ENCODE assay signal across 32 mouse cellular contexts in the genomic region with DNA sequence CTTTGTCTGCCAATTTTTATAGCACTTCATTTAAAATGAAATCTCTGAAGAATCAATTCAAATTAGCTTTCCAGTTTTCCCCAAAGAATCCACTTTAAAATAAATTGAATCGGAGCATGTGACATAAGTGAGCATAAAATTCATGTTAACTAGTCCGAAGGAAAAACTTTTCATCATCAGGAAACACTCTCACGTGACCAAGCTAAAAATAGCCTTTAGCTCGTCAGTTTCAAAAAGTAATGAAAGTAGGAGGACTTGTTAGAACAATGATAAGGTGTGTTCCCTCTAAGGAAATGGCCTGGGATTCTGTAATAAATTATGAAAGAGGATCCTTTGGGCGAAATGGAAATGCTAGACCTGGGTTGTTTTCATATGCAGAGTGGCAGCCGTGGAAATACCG.
DNase-seq lines count a peak whose midpoint lies in the region; ATAC-seq and TF ChIP-seq lines count a peak whose summit lies in the region.
"Had no signal": no experiment of that assay in that cellular context is flagged by ENCODE, and none has a peak within 500 bp of the region (broad histone marks: within the 10 kb centered on the region; RNA-seq: fewer than 3 reads in every experiment).

No protein-coding gene starts in this region.

- WGBS in hindbrain, postnatal 0 days = 68% methylated on average over 7 of the region's 7 CpGs
- 73% methylated on average over 7 of the region's 7 CpGs for WGBS in hindbrain, embryonic 14.5 days

- ATAC-seq in hindbrain, postnatal 0 days = no peak
- ATAC-seq in hindbrain, embryonic 14.5 days (ENCODE audit: low FRiP score) = no peak
- peak; percentile 43 for ATAC-seq in CD4-positive, CD25-positive, alpha-beta regulatory T cell, adult 4 months
- ATAC-seq in common myeloid progenitor, adult 5-6 weeks (replicated peaks; ENCODE audit: low read depth, poor library complexity, severe bottlenecking) = 0 out of 2 replicates have a peak, but pooled peaks have one; percentile 36
- ATAC-seq: forebrain, postnatal 0 days; hindbrain, embryonic 16.5 days; intestine, embryonic 16.5 days; liver, embryonic 12.5 days; liver, postnatal 0 days had no signal

- TF ChIP-seq POLR2A in myocyte (IDR thresholded peaks at IDR 0.05; ENCODE audit: insufficient read length, low read depth) = no peak

- H3K4me1 ChIP-seq in hindbrain, postnatal 0 days (ENCODE audit: insufficient read depth, low read length) = no peaks in the 10 kb centered on the region
- H3K4me1 ChIP-seq in hindbrain, embryonic 14.5 days (replicated peaks; ENCODE audit: control insufficient read depth, insufficient read depth, low read length) = no peaks in the 10 kb centered on the region
- H3K4me1 ChIP-seq: forebrain, embryonic 12.5 days; hindbrain, embryonic 10.5 days; liver, embryonic 12.5 days; midbrain, embryonic 12.5 days; neural tube, embryonic 15.5 days had no signal

- H3K9ac ChIP-seq in hindbrain, postnatal 0 days (replicated peaks; ENCODE audit: low read length) = no peak overlapping the region
- no peak overlapping the region for H3K9ac ChIP-seq in hindbrain, embryonic 14.5 days
- H3K9ac ChIP-seq: embryonic facial prominence, embryonic 15.5 days; forebrain, embryonic 12.5 days; forebrain, postnatal 0 days; heart, embryonic 12.5 days; limb, embryonic 13.5 days; liver, embryonic 12.5 days; liver, postnatal 0 days; midbrain, embryonic 12.5 days; neural tube, embryonic 15.5 days had no signal

- H3ac ChIP-seq in myocyte (ENCODE audit: control insufficient read depth, insufficient read length) = no peak overlapping the region

- TF ChIP-seq CTCF in hindbrain, postnatal 0 days (IDR thresholded peaks at IDR 0.05; ENCODE audit: low read depth) = no peak

- no peak overlapping the region for H3K27ac ChIP-seq in hindbrain, postnatal 0 days
- no peak overlapping the region for H3K27ac ChIP-seq in hindbrain, embryonic 14.5 days
- H3K27ac ChIP-seq: embryonic facial prominence, embryonic 15.5 days; forebrain, embryonic 12.5 days; hindbrain, embryonic 10.5 days; left cerebral cortex, adult 2 months; liver, embryonic 12.5 days; midbrain, embryonic 12.5 days; neural tube, embryonic 15.5 days had no signal

- H3K4me3 ChIP-seq in hindbrain, postnatal 0 days (ENCODE audit: low read length) = no peak overlapping the region
- H3K4me3 ChIP-seq in hindbrain, embryonic 14.5 days (replicated peaks; ENCODE audit: low read length) = no peak overlapping the region
- H3K4me3 ChIP-seq in myocyte = no peak overlapping the region
- H3K4me3 ChIP-seq: embryonic facial prominence, embryonic 15.5 days; forebrain, embryonic 12.5 days; heart, embryonic 12.5 days; hindbrain, embryonic 10.5 days; left cerebral cortex, adult 2 months; limb, embryonic 13.5 days; liver, embryonic 12.5 days; midbrain, embryonic 12.5 days; neural tube, embryonic 15.5 days had no signal

- no peak overlapping the region for H3K4me2 ChIP-seq in hindbrain, postnatal 0 days (ENCODE audit: low read depth, low read length)
- H3K4me2 ChIP-seq in hindbrain, embryonic 14.5 days (replicated peaks) = no peak overlapping the region
- no peak overlapping the region for H3K4me2 ChIP-seq in myocyte (ENCODE audit: low read depth)
- H3K4me2 ChIP-seq: embryonic facial prominence, embryonic 15.5 days; forebrain, embryonic 12.5 days; heart, embryonic 12.5 days; limb, embryonic 13.5 days; liver, embryonic 12.5 days; midbrain, embryonic 12.5 days; neural tube, embryonic 15.5 days had no signal

- no peaks in the 10 kb centered on the region for H3K27me3 ChIP-seq in hindbrain, postnatal 0 days (ENCODE audit: insufficient read depth, low read length)
- H3K27me3 ChIP-seq in hindbrain, embryonic 14.5 days (ENCODE audit: control insufficient read depth, insufficient read depth, low read length) = no peaks in the 10 kb centered on the region
- no peaks in the 10 kb centered on the region for H3K27me3 ChIP-seq in myocyte (ENCODE audit: control insufficient read depth, insufficient read depth, insufficient read length)
- H3K27me3 ChIP-seq: embryonic facial prominence, embryonic 15.5 days; forebrain, embryonic 12.5 days; heart, embryonic 12.5 days; limb, embryonic 13.5 days; liver, embryonic 12.5 days; midbrain, embryonic 12.5 days; neural tube, embryonic 15.5 days had no signal

- DNase-seq in hindbrain, postnatal 0 days (ENCODE audit: low spot score) = peak; percentile 18
- no peak for DNase-seq in hindbrain, embryonic 14.5 days (ENCODE audit: low spot score)
- DNase-seq in frontal cortex, postnatal 25 days (ENCODE audit: low spot score in 2 of 2) = no peak
- no peak for DNase-seq in MN1 (ENCODE audit: low spot score)
- DNase-seq: adrenal gland, postnatal 14 days; B cell, adult 2 months; cerebellum, adult 11 months; cerebellum, adult 9-10 months; forebrain, postnatal 0 days; gastrocnemius, postnatal 25 days; heart, postnatal 14 days; kidney, adult 9 months; kidney, postnatal 25 days; liver, postnatal 0 days; lung, postnatal 36 days; spleen, adult 18-20 months; thymus, adult 2 months; thymus, postnatal 36 days had no signal

- no peaks in the 10 kb centered on the region for H3K9me3 ChIP-seq in hindbrain, postnatal 0 days (ENCODE audit: low read length)
- H3K9me3 ChIP-seq in hindbrain, embryonic 14.5 days (ENCODE audit: control insufficient read depth, low read length) = no peaks in the 10 kb centered on the region
- H3K9me3 ChIP-seq: embryonic facial prominence, embryonic 15.5 days; forebrain, embryonic 12.5 days; hindbrain, embryonic 10.5 days; limb, embryonic 13.5 days; liver, embryonic 12.5 days; midbrain, embryonic 12.5 days; neural tube, embryonic 15.5 days had no signal

- H3K79me2 ChIP-seq in myocyte (ENCODE audit: control insufficient read depth, insufficient read depth) = no peaks in the 10 kb centered on the region

- H3K36me3 ChIP-seq in hindbrain, postnatal 0 days (ENCODE audit: insufficient read depth, low read length) = no peaks in the 10 kb centered on the region
- no peaks in the 10 kb centered on the region for H3K36me3 ChIP-seq in hindbrain, embryonic 14.5 days (replicated peaks; ENCODE audit: control insufficient read depth, insufficient read depth)
- no peaks in the 10 kb centered on the region for H3K36me3 ChIP-seq in myocyte (ENCODE audit: control insufficient read depth, insufficient read depth)
- H3K36me3 ChIP-seq: embryonic facial prominence, embryonic 15.5 days; forebrain, embryonic 12.5 days; heart, embryonic 12.5 days; hindbrain, embryonic 10.5 days; limb, embryonic 13.5 days; liver, embryonic 12.5 days; midbrain, embryonic 12.5 days; neural tube, embryonic 15.5 days had no signal

TF ChIP-seq in myocyte, 11 proteins besides CTCF, POLR2A, EP300 and RAD21:
- TF ChIP-seq REST (IDR thresholded peaks at IDR 0.05; ENCODE audit: insufficient read depth, insufficient read length) (no peak), USF1 (IDR thresholded peaks at IDR 0.05; ENCODE audit: low read depth) (peak; percentile 17)

Comparison
In these comparisons a context has a peak if more than half of its experiments do, and no peak if none do; other contexts are left out.
1. ATAC-seq: peak in CD4-positive, CD25-positive, alpha-beta regulatory T cell, adult 4 months (single experiment) and common myeloid progenitor, adult 5-6 weeks (single experiment); none in hindbrain, postnatal 0 days (single experiment) and hindbrain, embryonic 14.5 days (single experiment).